Mouse (Mus musculus) forebrain, embryonic 10.5 days (tissue): ENCODE results near the gene Prrc2a. TPM values are rescaled to one million over a fixed set of nuclear protein-coding genes. Genes with fewer than 3 reads are reported as not detected.

Source experiments
- DNase-seq: peaks from one replicate; pipeline ENCODE4 v3.0.0-alpha.2; 2017; ENCODE audit warnings: low spot score; ENCODE audit errors: extremely low spot score
- H3K27ac ChIP-seq: fragments of 300-500 bp; sonication (generic); 2 replicates; pipeline ENCODE4 v1.5.1; 2016; ENCODE audit warnings: mild to moderate bottlenecking
- H3K27me3 ChIP-seq: fragments of 300-500 bp; sonication (generic); 2 replicates; pipeline ENCODE4 v1.6.1; 2016; ENCODE audit warnings: mild to moderate bottlenecking; ENCODE audit not compliant: poor library complexity, severe bottlenecking
- H3K36me3 ChIP-seq: fragments of 300-500 bp; sonication (generic); replicated peaks from 2 replicates; pipeline ENCODE4 v1.6.1; 2016; ENCODE audit warnings: mild to moderate bottlenecking, moderate library complexity
- H3K4me1 ChIP-seq: fragments of 300-500 bp; sonication (generic); 2 replicates; pipeline ENCODE4 v1.6.1; 2016
- H3K4me3 ChIP-seq: fragments of 300-500 bp; sonication (generic); 2 replicates; pipeline ENCODE4 v1.5.1; 2016; ENCODE audit warnings: mild to moderate bottlenecking, moderate library complexity
- H3K9me3 ChIP-seq: fragments of 300-500 bp; sonication (generic); 2 replicates; pipeline ENCODE4 v1.6.1; 2016; ENCODE audit warnings: mild to moderate bottlenecking, moderate library complexity
- WGBS: fragments of 180-500 bp; shearing (Covaris S2); methylation state at CpG from one replicate; pipeline ENCODE4 v1.1.7; 2016; 5-methylcytosine and 5-hydroxymethylcytosine counted together
- polyA plus RNA-seq: library from polyadenylated mRNA; unstranded; fragments of >200 nt; fragmentation: Nextera tagmentation; extraction: Ambion mirVana; gene quantifications from 2 replicates; pipeline ENCODE4 v1.2.1, GENCODE M21; 2016

Gene Prrc2a
- polyA plus RNA-seq, 1 experiment from 2014 or later, result 200 TPM

GRCm38 (mm10) chr17:35154616-35155015 lies 10.1 kb downstream of the Prrc2a start:
- 79% methylated on average over 7 of the region's 7 CpGs for WGBS

GRCm38 (mm10) chr17:35153931-35154330 lies 10.8 kb downstream of the Prrc2a start:
- DNase-seq, result no peak

More at GRCm38 (mm10) chr17:35154616-35155015, 10.1 kb downstream of the Prrc2a start:
- H3K4me3 ChIP-seq, result no peak overlapping the region; the same call in 1 of the 2 replicates
- H3K36me3 ChIP-seq, result peaks cover 99% of the 10 kb centered on the region
- H3K27me3 ChIP-seq, result no peaks in the 10 kb centered on the region
- no peaks in the 10 kb centered on the region for H3K4me1 ChIP-seq
- no peak for DNase-seq
- H3K27ac ChIP-seq, result no peak overlapping the region
- H3K9me3 ChIP-seq, result no peaks in the 10 kb centered on the region

GRCm38 (mm10) chr17:35153077-35153476 lies 11.6 kb downstream of the Prrc2a start:
- no peaks in the 10 kb centered on the region for H3K27me3 ChIP-seq
- DNase-seq, result no peak
- no peak overlapping the region for H3K4me3 ChIP-seq
- no peaks in the 10 kb centered on the region for H3K4me1 ChIP-seq
- no peak overlapping the region for H3K27ac ChIP-seq
- peaks cover 99% of the 10 kb centered on the region for H3K36me3 ChIP-seq
- WGBS, result 92% methylated on average over 9 of the region's 9 CpGs
- H3K9me3 ChIP-seq, result no peaks in the 10 kb centered on the region

More at GRCm38 (mm10) chr17:35153931-35154330, 10.8 kb downstream of the Prrc2a start:
- no peaks in the 10 kb centered on the region for H3K9me3 ChIP-seq
- no peaks in the 10 kb centered on the region for H3K27me3 ChIP-seq
- no peak overlapping the region; the same call in 1 of the 2 replicates for H3K4me3 ChIP-seq
- no peak overlapping the region for H3K27ac ChIP-seq
- WGBS, result 87% methylated on average over 4 of the region's 4 CpGs
- H3K36me3 ChIP-seq, result peaks cover 99% of the 10 kb centered on the region
- H3K4me1 ChIP-seq, result no peaks in the 10 kb centered on the region

- WGBS, result 96% methylated on average over 4 of the region's 4 CpGs
- DNase-seq, result no peak
- Histone ChIP-seq H3K27me3 (no peaks in the 10 kb centered on the region), H3K36me3 (peaks cover 99% of the 10 kb centered on the region), H3K4me3 (no peak overlapping the region), H3K9me3 (no peaks in the 10 kb centered on the region), H3K27ac (no peak overlapping the region), H3K4me1 (no peaks in the 10 kb centered on the region)
Measured at GRCm38 (mm10) chr17:35152121-35152520, 12.6 kb downstream of the Prrc2a start.

GRCm38 (mm10) chr17:35147922-35148639 lies 16.6 kb downstream of the Prrc2a start:
- Histone ChIP-seq H3K4me3 (no peak overlapping the region; the same call in 1 of the 2 replicates), H3K27me3 (no peaks in the 10 kb centered on the region), H3K4me1 (no peaks in the 10 kb centered on the region), H3K9me3 (peaks cover 4% of the 10 kb centered on the region; the same call in 1 of the 2 replicates), H3K27ac (no peak overlapping the region), H3K36me3 (peaks cover 99% of the 10 kb centered on the region)
- DNase-seq, result no peak
- WGBS, result 71% methylated on average over 5 of the region's 5 CpGs

- Histone ChIP-seq H3K27me3 (no peaks in the 10 kb centered on the region), H3K9me3 (peaks cover 4% of the 10 kb centered on the region; the same call in 1 of the 2 replicates), H3K4me3 (no peak overlapping the region), H3K36me3 (peaks cover 99% of the 10 kb centered on the region), H3K4me1 (no peaks in the 10 kb centered on the region), H3K27ac (no peak overlapping the region)
- DNase-seq, result no peak
- WGBS, result 58% methylated on average over 3 of the region's 3 CpGs
Measured at GRCm38 (mm10) chr17:35147348-35147747, 17.3 kb downstream of the Prrc2a start.

GRCm38 (mm10) chr17:35146139-35146538 lies 18.6 kb downstream of the Prrc2a start:
- no peaks in the 10 kb centered on the region for H3K4me1 ChIP-seq
- no peak overlapping the region for H3K27ac ChIP-seq
- peaks cover 4% of the 10 kb centered on the region; the same call in 1 of the 2 replicates for H3K9me3 ChIP-seq
- WGBS, result 92% methylated on average over 5 of the region's 5 CpGs
- H3K4me3 ChIP-seq, result no peak overlapping the region; the same call in 1 of the 2 replicates
- DNase-seq, result no peak
- no peaks in the 10 kb centered on the region for H3K27me3 ChIP-seq
- peaks cover 99% of the 10 kb centered on the region for H3K36me3 ChIP-seq

GRCm38 (mm10) chr17:35141971-35142370 lies 22.7 kb downstream of the Prrc2a start:
- H3K4me3 ChIP-seq, result 0 out of 2 replicates have a peak overlapping the region, but pooled peaks have one; percentile 7
- H3K9me3 ChIP-seq, result peaks cover 4% of the 10 kb centered on the region; the same call in 1 of the 2 replicates
- H3K36me3 ChIP-seq, result peaks cover 98% of the 10 kb centered on the region
- 92% methylated on average over 6 of the region's 6 CpGs for WGBS
- no peak for DNase-seq
- no peaks in the 10 kb centered on the region for H3K27me3 ChIP-seq
- H3K27ac ChIP-seq, result no peak overlapping the region
- peaks cover 6% of the 10 kb centered on the region for H3K4me1 ChIP-seq

- H3K36me3 ChIP-seq, result peaks cover 83% of the 10 kb centered on the region
Measured at GRCm38 (mm10) chr17:35140490-35140996, 24.2 kb downstream of the Prrc2a start.

GRCm38 (mm10) chr17:35139269-35139668 lies 25.4 kb downstream of the Prrc2a start:
- Histone ChIP-seq H3K27me3 (no peaks in the 10 kb centered on the region), H3K27ac (no peak overlapping the region), H3K4me1 (peaks cover 17% of the 10 kb centered on the region), H3K9me3 (peaks cover 4% of the 10 kb centered on the region; the same call in 1 of the 2 replicates), H3K36me3 (peaks cover 71% of the 10 kb centered on the region), H3K4me3 (no peak overlapping the region)
- DNase-seq, result no peak
- 93% methylated on average over 3 of the region's 3 CpGs for WGBS

More at GRCm38 (mm10) chr17:35140490-35140996, 24.2 kb downstream of the Prrc2a start:
- DNase-seq, result no peak
- peaks cover 4% of the 10 kb centered on the region; the same call in 1 of the 2 replicates for H3K9me3 ChIP-seq
- peak overlapping the region; percentile 0; the same call in 1 of the 2 replicates for H3K4me3 ChIP-seq
- H3K27ac ChIP-seq, result no peak overlapping the region
- peaks cover 17% of the 10 kb centered on the region for H3K4me1 ChIP-seq
- WGBS, result 86% methylated on average over 16 of the region's 16 CpGs
- H3K27me3 ChIP-seq, result no peaks in the 10 kb centered on the region

- peaks cover 38% of the 10 kb centered on the region for H3K36me3 ChIP-seq
- peaks cover 17% of the 10 kb centered on the region for H3K4me1 ChIP-seq
- no peaks in the 10 kb centered on the region for H3K27me3 ChIP-seq
- WGBS, result under 1% methylated on average over 43 of the region's 43 CpGs
- no peak for DNase-seq
- H3K27ac ChIP-seq, result peak overlapping the region; percentile 98
- peak overlapping the region; percentile 76 for H3K4me3 ChIP-seq
- no peaks in the 10 kb centered on the region for H3K9me3 ChIP-seq
Measured at GRCm38 (mm10) chr17:35135591-35136320, 28.9 kb downstream of the Prrc2a start.

- no peaks in the 10 kb centered on the region for H3K9me3 ChIP-seq
- H3K36me3 ChIP-seq, result peaks cover 31% of the 10 kb centered on the region
- H3K4me1 ChIP-seq, result peaks cover 17% of the 10 kb centered on the region
- under 1% methylated on average over 66 of the region's 66 CpGs for WGBS
- no peaks in the 10 kb centered on the region for H3K27me3 ChIP-seq
- H3K27ac ChIP-seq, result peak within 1 kb of the TSS; percentile 98
- peak within 1 kb of the TSS; percentile 76 for H3K4me3 ChIP-seq
- peak; percentile 94 for DNase-seq
Measured at GRCm38 (mm10) chr17:35134801-35135590, 29.7 kb downstream of the Prrc2a start, which contains the start of gene Bag6. Bag6 (plus strand) TSS chr17:35135178.
